10 mouse cellular contexts compared by ENCODE assay signal in the genomic region with DNA sequence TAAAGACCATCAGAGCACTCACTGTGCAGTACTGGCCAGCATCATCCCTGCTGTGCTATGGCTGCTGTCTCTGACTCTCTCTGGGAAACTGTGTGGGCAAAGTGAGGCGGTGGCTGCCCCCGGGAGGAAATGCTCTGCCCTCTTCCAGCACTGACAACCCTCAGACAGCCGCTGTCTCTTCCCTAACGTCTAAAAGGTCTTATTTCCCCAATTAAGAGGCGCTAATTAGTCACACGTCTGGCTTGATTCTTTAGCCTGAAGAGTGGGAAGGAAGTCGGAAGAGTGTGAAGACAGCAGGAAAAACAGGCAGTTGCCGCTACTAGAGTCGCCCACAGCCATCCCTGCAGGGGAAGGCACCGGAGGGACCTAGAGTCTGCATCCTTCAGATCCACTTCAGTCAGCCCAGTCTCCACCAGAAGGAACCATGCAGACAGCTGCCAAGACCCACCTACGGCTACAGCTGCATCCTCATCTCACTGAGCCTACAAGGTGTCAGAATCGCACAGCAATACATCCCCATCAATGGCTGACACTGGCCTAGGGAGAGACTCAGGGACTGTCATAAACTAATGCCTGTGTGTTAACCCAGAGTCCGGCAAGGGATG. TPM values are rescaled to one million over a fixed set of nuclear protein-coding genes. Genes with fewer than 3 reads are reported as not detected.
DNase-seq lines count a peak whose midpoint lies in the region; ATAC-seq and TF ChIP-seq lines count a peak whose summit lies in the region.
"Had no signal": no experiment of that assay in that cellular context is flagged by ENCODE, and none has a peak within 500 bp of the region (broad histone marks: within the 10 kb centered on the region; RNA-seq: fewer than 3 reads in every experiment).

No protein-coding gene starts in this region.

- peak overlapping the region; percentile 26; the same call in 1 of the 2 replicates for H3K9ac ChIP-seq in heart, embryonic 12.5 days
- H3K9ac ChIP-seq in liver, embryonic 14.5 days (replicated peaks) = peak overlapping the region; percentile 7

- no peak for ATAC-seq in heart, embryonic 12.5 days (ENCODE audit: insufficient number of reproducible peaks, low FRiP score)
- ATAC-seq in liver, embryonic 14.5 days (ENCODE audit: insufficient read depth) = no peak
- ATAC-seq in activated CD4-positive, CD25-positive, alpha-beta regulatory T cell, adult 4 months = no peak

- no peaks in the 10 kb centered on the region for H3K9me3 ChIP-seq in heart, embryonic 12.5 days (replicated peaks)
- H3K9me3 ChIP-seq in liver, embryonic 14.5 days (ENCODE audit: control insufficient read depth, low read length) = no peaks in the 10 kb centered on the region

- H3K4me2 ChIP-seq in heart, embryonic 12.5 days = no peak overlapping the region
- H3K4me2 ChIP-seq in liver, embryonic 14.5 days (ENCODE audit: low read depth) = peak overlapping the region; percentile 60

- 35% methylated on average over 13 of the region's 13 CpGs for WGBS in heart, embryonic 12.5 days
- WGBS in liver, embryonic 14.5 days (ENCODE audit: insufficient replicate concordance) = 11% methylated on average over 13 of the region's 13 CpGs

- no peak for DNase-seq in heart, postnatal 4 days
- peak; percentile 39 for DNase-seq in Muller cell, postnatal 12 days (ENCODE audit: inconsistent ontology term)
- peak; percentile 81 to 84 for DNase-seq in frontal cortex, adult 2 months (ENCODE audit: extremely low spot score in 1 of 2, low spot score in 1 of 2)
- no peak for DNase-seq in liver, embryonic 14.5 days (ENCODE audit: low read depth in 3 of 3, low spot score in 3 of 3)
- DNase-seq in urinary bladder, postnatal 10 days (ENCODE audit: low spot score) = no peak
- no peak for DNase-seq in kidney, adult 9 months

- H3K4me3 ChIP-seq in heart, embryonic 12.5 days = no peak overlapping the region
- peak overlapping the region; percentile 34 to 37 for H3K4me3 ChIP-seq in liver, embryonic 14.5 days (ENCODE audit: insufficient read depth in 1 of 2, low read depth in 2 of 2, low read length in 2 of 2)

- H3K27ac ChIP-seq in heart, embryonic 12.5 days (ENCODE audit: poor library complexity, severe bottlenecking) = peak overlapping the region; percentile 4; the same call in 1 of the 2 replicates
- H3K27ac ChIP-seq in liver, embryonic 14.5 days = no peak overlapping the region

- H3K4me1 ChIP-seq in heart, embryonic 12.5 days (replicated peaks) = peaks cover 91% of the 10 kb centered on the region
- peaks cover 5 to 48% of the 10 kb centered on the region in 2 experiments for H3K4me1 ChIP-seq in liver, embryonic 14.5 days (replicated peaks; ENCODE audit: control insufficient read depth in 2 of 2, insufficient read depth in 2 of 2, low read length in 1 of 2)

- TF ChIP-seq CTCF in liver, embryonic 14.5 days (IDR thresholded peaks at IDR 0.05; ENCODE audit: low read depth) = no peak

- H3K36me3 ChIP-seq in heart, embryonic 12.5 days = no peaks in the 10 kb centered on the region
- no peaks in the 10 kb centered on the region for H3K36me3 ChIP-seq in liver, embryonic 14.5 days (replicated peaks; ENCODE audit: control insufficient read depth, insufficient read depth, low read depth)

- no peaks in the 10 kb centered on the region for H3K27me3 ChIP-seq in heart, embryonic 12.5 days (replicated peaks)
- H3K27me3 ChIP-seq in liver, embryonic 14.5 days (ENCODE audit: control insufficient read depth, insufficient read depth, low read length) = no peaks in the 10 kb centered on the region

- TF ChIP-seq EP300 in liver, embryonic 14.5 days (IDR thresholded peaks at IDR 0.05; ENCODE audit: low read depth) = no peak

RNA-seq across cellular contexts. Expression of a gene that starts 38.6 kb away (rescaled TPM):
- polyA plus RNA-seq in heart, embryonic 12.5 days (2016; fragmentation: Nextera tagmentation; extraction: Ambion mirVana) = 1.4 and 1.5 TPM in 2 replicates
- 1 to 10 TPM; 1.4 to 1.7 TPM for total RNA-seq in heart, postnatal 4 days (2021)
- polyA plus RNA-seq in frontal cortex, adult 2 months (2012; rRNA removed) = 3.2 and 6.0 TPM in 2 replicates
- polyA plus RNA-seq in liver, embryonic 14.5 days (2012; rRNA removed) = 0.06 and 0.09 TPM in 2 replicates
- polyA plus RNA-seq in liver, embryonic 14.5 days (2014; fragmentation: Nextera tagmentation; extraction: Ambion mirVana) = not detected in 2 replicates
- not detected for polyA plus RNA-seq in activated CD4-positive, CD25-positive, alpha-beta regulatory T cell, adult 4 months (2017; shearing (Covaris generic))
- polyA plus RNA-seq: C2C12 had no signal

RNA-seq across cellular contexts. Expression of a gene that starts 50.0 kb away (rescaled TPM):
- not detected in 2 replicates for polyA plus RNA-seq in heart, embryonic 12.5 days (2016; fragmentation: Nextera tagmentation; extraction: Ambion mirVana)
- total RNA-seq in heart, postnatal 4 days (2021) = not detected
- polyA plus RNA-seq in frontal cortex, adult 2 months (2012; rRNA removed) = not detected in 2 replicates
- polyA plus RNA-seq in liver, embryonic 14.5 days (2012; rRNA removed) = not detected in 2 replicates
- polyA plus RNA-seq in liver, embryonic 14.5 days (2014; fragmentation: Nextera tagmentation; extraction: Ambion mirVana) = not detected in 2 replicates
- not detected for polyA plus RNA-seq in activated CD4-positive, CD25-positive, alpha-beta regulatory T cell, adult 4 months (2017; shearing (Covaris generic))
- polyA plus RNA-seq: C2C12; spleen, adult 2 months had no signal

Comparison
In these comparisons a context has a peak if more than half of its experiments do, and no peak if none do; other contexts are left out.
1. DNase-seq: peak in Muller cell, postnatal 12 days (single experiment) and frontal cortex, adult 2 months (2 of 2); none in heart, postnatal 4 days (single experiment), liver, embryonic 14.5 days (0 of 3), urinary bladder, postnatal 10 days (single experiment) and kidney, adult 9 months (single experiment).